Mouse (Mus musculus): ENCODE results near the gene Vdr.

Gene Vdr

DNA sequence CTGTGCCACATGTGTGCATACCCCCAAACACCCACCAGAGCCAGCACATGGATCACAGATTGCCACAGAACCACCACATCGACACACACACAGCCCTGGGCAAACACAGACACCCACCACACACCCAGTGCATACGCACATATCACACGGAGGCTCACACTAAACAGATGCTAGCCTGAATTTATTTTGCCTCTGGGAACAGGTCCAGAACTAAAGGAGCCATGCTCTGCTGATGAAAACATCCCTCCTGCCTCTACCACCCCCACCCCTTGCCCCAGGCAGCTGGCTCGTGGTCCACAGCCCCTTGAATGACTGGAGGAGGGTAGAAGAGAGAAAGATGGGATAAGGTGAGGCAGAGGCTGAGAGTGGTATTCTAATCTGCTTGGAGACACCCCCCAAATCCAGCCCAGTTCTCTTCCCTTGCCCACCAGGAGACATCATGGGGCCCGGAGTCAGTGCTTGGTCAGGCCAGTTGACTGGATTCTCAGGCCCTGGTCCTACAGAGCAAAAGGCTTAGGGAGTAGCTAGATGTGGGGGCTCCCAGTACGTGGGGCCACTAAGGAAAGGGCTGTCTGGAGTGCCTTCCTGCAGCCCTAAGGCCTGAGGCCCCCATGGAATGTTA lies 82.1 kb downstream of the Vdr start:
- DNase-seq (ENCODE audit: low spot score), result no peak

DNA sequence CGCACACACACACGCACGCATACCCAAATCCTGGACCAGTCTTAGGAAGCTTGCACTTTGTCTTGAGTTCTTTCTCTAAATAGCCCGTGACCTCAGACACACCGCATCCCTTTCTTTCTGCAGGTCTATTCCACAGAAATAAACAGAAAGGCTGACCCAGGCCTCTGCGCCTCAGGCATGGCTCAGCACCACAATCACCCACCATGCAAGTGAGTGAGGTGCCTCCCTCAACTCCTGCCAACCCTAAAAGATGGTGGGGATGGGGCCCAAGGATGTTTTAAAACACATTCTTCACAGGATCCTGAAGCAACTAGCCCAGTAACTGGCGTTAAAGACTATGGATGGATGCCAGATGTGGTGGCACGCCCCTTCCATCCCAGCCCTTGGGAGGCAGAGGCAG lies 83.0 kb downstream of the Vdr start:
- DNase-seq (ENCODE audit: low spot score), result no peak

DNA sequence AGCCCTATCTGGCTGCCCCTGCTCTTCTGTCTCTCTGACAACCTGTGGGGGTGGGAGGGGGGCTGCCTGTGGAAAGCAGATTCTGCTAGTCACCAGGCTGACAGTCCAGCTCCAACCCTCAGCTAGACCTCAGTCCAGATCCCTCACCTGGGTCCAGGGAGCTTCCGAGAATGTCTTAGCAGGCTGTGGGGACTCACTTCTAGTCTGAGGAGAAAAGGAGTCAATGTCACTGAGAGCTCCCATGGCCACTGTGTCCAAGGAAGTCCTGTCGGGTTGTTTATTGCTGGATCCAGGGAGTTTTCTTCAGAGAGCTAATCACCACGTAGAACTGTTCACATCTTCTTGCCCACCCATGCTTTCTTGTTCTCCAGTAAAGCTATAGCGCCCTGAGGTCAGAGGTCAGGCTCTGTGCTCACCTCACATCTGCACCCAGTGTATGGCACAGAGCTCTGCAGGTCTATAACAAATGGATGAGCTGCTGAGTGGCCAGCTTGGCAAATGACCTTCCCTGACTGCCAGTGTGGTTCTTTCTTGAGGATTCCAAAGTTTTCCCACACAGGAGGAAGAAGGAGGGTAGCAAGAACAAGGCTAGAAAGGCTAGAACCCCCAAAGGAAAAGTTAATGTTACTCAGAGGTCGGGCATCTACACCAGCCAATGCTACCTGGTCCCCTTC lies 83.7 kb downstream of the Vdr start:
- DNase-seq (ENCODE audit: low spot score), result no peak

DNA sequence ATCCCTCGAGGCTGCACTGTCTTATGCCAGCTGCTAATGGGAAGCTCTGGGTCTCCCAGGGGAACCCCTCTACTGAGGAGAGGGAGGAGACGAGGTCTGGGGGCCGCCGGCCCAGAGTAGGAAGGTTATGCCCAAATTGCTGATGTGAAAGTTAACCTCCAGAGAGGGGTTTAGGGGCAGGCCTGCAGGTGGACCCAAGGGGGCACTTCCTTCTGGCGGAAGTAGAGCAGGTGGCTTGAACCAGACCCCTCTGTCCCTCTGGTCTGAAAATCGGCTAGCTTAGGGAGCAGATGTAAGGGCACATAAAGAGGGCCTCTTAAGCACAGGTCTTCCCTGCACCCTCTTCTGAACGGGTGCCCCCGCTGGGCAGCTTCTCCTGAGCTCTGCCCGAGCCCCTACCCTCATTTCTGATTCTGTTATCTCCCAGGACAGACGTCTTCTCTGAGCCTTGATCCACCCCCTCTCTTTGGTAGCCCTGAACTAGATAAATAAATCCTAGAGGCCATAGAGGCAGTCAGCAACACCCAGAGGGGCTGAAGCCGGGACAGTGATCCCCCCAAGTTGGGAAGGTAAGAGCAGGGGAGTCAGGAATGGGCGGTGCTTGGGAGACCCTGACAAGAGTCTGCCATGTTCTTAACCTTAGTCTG lies 84.4 kb downstream of the Vdr start:
- no peak for DNase-seq (ENCODE audit: low spot score)

DNA sequence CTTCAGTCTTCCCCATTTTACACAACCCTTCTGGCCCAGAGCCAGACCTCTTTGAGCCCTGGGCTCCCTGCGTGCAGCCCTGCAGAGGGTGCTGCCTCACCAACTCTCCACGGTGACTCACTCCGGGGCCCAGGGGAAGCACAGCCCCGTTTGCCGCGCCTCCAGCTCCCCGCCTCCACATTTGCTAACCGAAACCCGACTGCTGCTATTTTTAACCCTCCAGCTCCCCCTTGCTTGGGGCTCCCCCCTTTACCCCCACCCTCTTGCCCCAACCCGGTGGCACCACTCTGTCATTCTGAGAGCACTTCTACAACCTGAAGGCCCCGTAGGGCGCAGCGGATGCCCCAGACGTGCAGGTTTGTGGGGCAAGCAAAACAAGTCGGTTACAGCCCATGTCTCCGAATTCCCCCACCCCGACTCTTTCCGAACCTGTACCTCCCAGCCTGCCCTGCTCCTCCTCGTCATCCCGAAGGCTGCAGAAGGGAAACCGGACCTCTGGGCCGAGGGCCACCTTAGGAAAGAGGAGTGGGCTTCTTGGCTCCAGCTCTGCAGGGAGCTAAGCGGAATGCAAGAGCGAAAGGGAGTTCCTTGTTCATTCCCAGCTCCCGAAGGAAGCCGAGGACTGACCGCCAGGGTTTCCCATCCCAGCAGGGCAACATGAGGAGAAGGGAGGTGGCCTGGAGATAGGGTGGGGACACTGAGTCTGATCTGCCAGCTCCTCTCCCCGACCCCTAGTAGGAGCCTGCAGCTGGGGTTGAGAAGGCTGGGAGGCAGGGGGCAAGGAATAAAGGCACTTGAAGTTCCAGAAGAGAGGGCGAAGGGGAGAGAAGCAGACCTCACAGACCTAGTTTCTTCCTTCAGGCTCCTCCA lies 85.1 kb downstream of the Vdr start:
- no peak for DNase-seq (ENCODE audit: low spot score)

DNA sequence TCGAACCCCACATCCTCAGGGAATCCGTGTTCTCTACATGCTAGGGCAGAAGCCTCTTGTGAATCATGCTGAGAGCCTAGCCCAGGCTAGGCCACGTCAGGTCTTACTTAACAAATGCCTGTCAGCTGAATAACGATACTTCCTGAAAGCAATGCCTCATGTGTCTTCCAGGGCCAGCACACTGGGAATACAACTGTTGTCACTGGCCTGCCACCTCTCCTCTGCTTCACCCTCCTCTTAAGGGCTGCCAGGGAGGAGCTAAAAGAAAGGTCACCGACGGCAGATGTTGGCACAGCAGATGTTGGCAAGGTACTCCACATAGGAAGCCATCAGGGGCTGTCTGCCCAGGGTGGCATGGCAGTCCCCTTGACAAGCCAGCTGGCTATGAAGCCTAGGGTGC lies 86.4 kb downstream of the Vdr start:
- DNase-seq (ENCODE audit: low spot score), result no peak

DNA sequence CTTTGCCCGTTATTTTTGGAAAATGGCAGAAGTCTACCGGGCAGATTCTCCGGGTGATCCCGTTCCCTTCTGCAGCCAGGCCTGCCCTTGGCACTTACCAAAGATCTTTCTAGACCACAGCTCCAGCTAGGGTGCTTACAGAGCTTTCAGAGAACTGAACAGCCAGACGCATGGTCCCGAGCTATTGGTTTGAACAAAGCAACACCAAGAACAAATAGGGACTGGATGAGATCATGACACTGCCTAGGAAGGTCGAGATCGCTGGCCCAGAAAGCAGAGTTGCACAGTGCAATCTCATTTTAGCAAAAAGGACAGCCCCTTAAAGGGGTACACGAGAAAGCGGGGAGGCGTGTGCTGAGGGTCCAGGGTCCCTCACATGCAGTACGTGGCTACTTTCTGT lies 87.0 kb downstream of the Vdr start:
- no peak for DNase-seq (ENCODE audit: low spot score)

DNA sequence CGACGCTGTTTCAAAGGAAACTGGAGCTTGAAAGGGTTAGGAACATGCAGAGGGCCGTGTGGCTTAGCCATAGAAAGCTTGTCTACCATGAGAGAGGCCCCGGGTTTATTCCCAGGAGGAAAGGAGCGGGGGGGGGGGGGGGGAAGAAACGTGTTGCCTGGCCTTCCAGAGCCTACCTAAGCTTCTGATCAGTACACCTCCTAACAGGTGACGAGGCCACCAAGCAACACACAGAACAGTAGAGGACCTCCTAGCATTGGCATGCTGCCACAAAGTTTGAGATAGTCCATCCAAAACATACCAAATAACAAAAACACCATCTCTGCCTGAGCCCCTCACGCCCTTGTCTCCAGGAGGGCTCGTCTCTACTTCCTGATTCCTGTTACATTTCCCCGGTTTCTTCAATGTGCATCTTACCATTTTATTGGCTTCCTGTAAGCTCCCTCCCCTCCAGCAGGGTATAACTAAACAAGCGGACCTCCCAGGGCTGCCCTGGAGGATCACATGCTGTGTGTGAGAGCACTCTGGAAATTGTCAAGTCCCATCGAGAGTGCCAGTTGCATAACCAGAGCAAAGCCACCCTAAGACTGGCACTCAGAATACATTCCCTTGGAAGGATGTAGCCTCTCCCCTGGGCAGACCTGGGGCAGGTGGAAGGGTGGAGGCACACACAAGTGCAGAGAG lies 87.7 kb downstream of the Vdr start:
- DNase-seq (ENCODE audit: low spot score), result no peak

DNA sequence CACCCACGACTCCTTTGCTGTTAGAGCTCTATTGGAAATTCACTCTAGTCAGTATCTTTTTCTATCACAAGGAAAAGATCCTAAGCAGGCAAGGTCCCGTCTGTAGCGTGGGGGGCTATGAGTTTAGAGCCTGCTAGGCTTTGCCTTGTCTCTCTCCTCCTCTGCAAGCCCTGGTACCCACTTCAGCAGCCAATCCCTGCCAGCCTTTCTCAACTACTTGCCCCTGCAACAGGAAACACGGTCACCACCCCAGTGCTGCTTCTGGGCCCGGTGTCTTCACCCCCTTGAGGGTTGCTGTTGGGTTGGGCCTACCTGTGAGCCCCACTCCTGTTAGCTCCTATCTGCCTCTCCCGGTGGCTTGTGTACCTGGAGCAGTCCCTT lies 88.5 kb downstream of the Vdr start:
- no peak for DNase-seq (ENCODE audit: low spot score)

DNA sequence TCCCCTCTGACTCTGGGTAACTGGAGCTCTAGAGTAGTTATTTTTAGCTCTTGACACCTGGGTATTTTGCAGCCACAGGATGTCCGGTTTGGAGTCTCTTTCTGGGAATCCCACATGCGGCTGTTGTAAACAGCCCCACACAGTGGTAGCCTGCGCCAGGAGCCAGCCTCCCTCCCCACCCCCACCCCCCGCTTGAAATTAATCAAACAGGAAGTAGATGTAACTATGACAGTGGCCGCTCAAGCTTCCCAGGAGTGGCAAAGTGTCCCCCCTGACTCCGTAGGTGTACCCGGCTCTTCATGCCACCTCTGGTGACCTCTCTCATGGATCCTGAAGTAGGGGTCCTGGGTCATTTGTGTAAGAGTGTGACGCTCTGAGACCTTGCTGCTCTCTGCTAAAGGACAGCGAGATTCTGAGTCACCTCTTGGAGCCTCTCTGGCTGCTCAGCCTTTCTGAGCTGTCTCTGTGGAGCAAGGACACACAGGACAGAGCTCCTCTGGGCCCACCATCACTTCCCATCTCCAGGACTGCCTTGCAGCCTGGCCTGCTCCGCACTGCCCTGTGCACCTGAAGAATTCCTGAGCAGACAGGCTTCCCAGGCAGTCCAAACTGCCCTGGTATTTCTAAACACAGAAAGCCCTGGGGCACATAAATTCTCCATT lies 89.0 kb downstream of the Vdr start:
- no peak for DNase-seq (ENCODE audit: low spot score)

DNA sequence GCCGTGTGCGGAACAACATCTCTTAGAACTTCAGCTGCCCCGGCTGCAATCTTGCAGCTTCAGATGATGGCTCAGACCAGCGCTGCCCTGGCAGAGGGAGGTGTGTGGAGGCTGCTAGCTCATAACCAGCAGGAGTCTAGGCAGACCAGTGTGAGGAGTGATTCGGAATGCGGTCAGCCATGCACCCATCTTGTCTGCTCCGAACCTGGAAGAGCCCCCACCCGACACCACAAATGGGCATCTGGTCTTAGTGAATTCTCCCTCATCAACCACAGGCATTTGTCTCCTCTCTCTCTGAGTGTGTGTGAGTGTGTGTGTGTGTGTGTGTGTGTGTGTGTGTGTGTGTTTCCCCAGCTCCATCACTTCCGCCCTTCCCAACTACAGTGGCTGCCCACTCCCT lies 90.5 kb downstream of the Vdr start:
- no peak for DNase-seq (ENCODE audit: low spot score)

DNA sequence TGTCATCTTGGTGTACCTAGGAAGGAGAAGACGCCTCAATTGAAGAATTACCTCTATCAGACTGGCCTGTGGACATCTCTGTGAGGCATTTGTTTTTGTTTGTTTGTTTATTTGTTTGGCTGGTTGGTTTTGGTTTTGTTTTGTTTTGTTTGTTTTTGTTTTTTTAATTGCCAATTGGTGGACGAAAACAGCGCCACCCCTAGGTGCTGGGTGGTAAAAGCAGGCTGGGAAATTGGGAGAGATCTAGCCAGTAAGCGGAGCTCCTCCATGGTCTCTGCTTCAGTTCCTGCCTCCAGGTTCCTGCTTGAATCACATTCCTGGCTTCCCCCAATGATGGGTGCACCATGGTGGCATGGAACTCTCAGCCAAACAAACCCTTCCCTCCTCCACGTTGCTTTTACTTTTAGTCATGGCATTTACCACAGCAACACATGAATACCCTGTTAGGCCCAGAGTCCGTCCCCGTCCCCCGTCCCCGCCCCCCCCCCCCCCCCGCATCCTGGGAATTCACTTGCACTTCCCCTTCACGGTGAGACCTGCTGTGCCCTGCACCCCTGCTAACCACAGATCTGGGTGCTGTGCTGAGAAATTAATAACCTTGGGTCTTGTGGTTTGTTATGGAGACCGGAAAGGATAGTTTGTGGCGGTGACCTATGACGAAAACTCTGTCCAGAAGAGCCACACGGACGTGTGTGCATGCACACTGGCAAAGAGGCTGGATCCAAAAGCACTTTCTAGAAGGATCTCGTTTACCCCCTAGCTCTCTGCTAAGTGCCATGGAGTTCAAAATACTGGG lies 94.0 kb downstream of the Vdr start:
- no peak for DNase-seq (ENCODE audit: low spot score)

DNA sequence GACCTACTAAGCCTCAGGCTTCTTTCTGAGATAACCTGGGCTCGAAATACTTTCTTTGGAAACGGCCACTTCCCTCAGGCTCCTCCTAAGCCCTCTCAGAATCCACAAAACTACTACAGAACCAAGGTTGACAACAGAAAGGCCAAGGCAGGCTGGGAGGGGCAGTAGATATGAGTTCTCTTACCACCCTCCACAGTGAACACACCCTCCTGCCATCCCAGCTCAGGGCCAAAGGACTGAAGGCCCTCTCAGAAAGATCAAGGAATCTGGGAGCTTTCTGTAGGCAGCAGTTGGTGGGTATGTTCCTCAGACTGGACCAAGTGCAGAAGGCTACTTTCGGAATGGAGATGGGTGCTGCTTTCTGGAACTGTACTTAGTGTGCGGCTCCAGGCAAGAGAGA lies 95.2 kb downstream of the Vdr start:
- DNase-seq (ENCODE audit: low spot score), result no peak

DNA sequence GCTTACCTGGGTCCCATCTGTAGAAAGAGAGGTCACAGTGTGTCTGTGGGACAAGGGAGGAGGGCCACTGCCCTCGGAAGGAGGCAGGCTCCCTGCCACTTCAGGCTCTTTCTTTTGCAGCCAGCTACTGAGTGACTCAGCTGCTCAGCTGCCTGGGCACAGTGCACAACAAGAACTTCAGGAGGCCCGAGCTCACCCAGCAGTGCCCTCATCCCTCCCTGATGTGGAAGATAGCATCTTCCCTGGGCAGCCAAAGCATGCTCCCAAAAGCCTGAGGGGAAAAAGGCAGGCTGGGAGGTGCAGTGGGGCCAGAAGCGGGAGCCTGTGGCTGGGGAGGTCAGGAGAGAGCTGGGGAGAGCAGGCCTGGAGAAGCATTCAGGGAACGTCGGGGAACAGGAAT lies 95.7 kb downstream of the Vdr start:
- no peak for DNase-seq (ENCODE audit: low spot score)

DNA sequence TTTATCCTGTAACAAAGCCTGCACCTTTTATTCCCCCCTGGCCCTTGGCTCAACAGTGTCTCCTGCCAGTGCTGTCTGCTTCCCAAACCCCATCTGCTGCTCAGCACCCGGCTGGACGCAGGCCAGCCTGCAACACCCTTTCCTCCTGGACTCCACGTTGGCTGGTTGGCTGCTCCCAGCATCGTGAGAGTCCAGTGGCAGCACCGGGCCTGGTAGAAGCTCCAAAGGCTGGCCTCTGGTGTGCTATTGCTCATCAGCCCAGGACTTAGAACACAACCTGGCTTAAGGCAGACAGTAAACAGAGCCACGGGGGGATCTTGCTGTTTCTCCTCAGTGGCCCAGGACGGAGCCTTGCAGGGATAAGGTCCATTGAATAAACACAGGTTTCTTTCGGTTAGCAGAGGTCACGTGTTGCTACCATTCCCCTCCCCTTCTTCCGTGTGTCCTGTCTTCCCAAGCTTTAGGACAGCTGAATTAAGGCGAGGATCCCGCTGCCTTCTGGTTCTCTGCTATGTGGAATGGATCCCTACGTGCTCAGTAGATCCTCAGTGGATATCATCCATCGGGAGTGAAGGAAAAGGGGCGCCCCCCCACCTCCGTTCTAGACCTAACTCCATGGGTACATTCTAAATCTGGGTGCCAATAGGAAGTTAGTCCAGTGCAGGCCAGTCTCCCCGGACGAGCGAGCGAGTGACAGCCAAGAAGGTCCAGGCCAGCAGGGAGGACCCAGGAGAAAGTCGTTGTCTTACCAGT lies 96.8 kb downstream of the Vdr start:
- no peak for DNase-seq (ENCODE audit: low spot score)

DNA sequence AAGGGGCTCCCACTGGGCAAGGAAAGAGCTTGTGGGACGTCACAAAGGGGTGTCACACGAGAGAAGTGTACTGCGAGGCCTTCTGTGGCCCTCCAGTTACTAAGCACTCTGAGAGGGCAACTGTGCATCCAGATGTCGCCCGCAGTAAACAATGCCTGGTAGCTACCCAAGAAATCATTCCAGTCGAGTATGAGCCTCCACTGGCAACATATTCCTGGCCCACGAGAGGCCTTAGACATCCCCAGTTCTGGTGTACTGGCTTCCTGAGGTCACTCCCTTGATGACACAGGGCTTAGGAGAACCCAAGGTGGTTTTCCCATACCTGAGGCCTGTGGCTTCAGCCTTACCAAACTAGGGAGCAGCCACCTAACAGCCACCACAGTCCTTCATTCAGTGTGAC lies 97.6 kb downstream of the Vdr start:
- no peak for DNase-seq (ENCODE audit: low spot score)

DNA sequence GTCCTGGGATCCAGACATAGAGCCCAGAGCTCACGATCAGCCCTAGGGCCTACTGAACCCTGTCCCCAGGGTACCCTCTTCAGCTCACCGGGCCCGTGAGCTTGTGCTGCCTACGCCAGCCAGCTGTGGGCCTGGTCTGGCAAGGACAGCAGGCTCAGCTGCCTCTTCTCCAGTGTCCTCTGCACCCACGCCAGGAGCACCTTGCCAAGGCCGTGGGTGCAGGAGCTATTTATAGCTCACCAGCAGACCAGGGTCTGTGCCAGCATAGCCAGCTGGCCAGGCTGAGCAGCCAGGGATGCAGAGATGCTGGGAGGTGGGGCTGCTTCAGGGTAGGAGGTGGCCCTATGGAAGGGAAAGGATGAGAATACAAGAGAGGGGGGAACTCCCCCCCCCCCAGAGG lies 98.3 kb downstream of the Vdr start:
- no peak for DNase-seq (ENCODE audit: low spot score)

DNA sequence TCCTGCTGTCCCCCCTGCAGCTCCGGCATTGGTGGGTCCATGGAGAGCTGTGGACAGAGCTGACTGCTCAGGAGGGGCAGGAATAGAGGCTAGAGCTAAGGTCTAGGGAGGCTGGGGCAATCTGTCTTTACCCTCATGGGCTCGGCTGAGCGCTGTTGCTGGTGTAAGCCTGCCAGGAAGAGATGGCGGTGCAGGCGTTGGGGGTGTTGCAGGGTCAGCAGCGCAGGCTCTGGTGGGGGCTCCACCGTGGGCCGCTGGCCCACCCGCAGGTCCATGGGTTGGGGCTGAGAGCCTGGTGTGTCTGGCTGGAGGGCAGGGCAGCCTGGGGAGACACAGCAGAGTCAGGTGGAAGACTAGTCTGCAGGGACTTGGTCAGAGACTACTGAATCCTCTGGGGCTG lies 99.1 kb downstream of the Vdr start:
- DNase-seq (ENCODE audit: low spot score), result no peak

DNA sequence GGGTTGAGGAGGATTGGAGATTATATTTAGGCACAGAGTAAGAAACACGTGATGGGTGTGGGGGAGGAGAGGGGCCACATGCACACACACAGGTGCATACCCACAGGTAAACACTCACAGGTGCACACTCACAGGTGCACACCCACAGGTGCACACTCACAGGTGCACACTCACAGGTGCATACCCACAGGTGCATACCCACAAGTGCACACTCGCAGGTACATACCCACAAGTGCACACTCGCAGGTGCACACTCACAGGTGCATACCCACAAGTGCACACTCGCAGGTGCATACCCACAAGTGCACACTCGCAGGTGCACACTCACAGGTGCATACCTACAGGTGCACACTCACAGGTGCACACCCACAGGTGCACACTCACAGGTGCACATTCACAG lies 100.0 kb downstream of the Vdr start:
- no peak for DNase-seq (ENCODE audit: low spot score)

DNA sequence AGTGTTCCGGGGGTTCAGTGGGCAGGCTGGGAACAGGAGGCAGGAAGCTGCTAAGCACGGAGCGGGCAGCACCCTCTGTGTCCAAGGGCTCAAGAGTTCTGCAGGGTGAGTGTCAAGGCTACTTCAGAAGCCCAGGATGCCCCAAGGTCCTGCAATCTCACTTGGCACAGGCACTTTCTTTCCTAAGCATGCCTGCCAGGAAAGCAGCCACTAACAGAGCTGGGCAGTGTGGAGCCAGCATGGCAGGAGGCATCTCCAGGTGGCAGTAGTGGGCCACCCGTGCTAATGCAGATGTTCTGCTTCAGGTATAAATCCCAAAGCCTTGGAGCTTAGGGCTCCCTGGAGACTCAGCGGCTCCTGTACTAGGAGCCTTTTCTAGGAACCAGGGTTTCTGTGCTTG lies 100.5 kb downstream of the Vdr start:
- no peak for DNase-seq (ENCODE audit: low spot score)
